Mouse (Mus musculus) embryonic fibroblast, embryonic 13.5 days (primary cell): ENCODE measurements at regions not wholly inside any gene's neighbourhood (a gene's known extent, or its start where the extent isn't known, plus 50 kb on each side); places are given as distances from the start of the nearest gene placed in this dataset.

Experiments
- CTCF ChIP-seq: IDR thresholded peaks from 2 replicates; pipeline ENCODE4 v1.5.1; 2011; ENCODE audit warnings: mild to moderate bottlenecking, control low read depth, low read length, moderate library complexity, borderline replicate concordance; ENCODE audit not compliant: insufficient read depth
- POLR2A ChIP-seq: IDR thresholded peaks from 2 replicates; pipeline ENCODE4 v1.6.1; 2011; ENCODE audit warnings: low read depth, mild to moderate bottlenecking, control low read depth, low read length, moderate library complexity

DNA sequence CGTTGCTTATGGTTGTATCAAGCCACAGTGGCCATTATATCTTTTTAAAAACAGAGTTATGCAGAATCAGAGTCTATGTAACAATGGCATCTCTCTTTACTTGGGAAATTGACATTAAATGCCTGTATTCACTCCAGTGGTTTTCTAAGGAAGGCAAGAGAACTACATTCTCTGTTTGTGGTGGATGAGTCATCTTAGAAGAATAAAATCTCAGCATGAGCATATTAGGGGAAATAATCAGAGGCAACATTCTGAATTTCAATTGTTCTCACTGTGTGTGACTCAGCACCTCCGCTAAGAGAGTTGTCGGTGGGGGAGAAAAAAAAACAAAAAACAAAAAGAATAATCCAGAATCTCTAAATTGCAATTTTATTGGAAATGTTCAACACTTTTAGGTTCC is 529.0 kb downstream of the Defb40 start:
- TF ChIP-seq CTCF, result no peak
- no peak for TF ChIP-seq POLR2A
